Mouse (Mus musculus) ES-Bruce4 (cell line): ENCODE measurements around the gene Clptm1l.

Experiments used
- CTCF ChIP-seq: IDR thresholded peaks from one replicate; pipeline ENCODE4 v1.8.1; 2011; ENCODE audit warnings: low read depth, low read length
- EP300 ChIP-seq: IDR thresholded peaks from 2 replicates; pipeline ENCODE4 v1.6.1; 2011; ENCODE audit warnings: low read depth, low read length; ENCODE audit not compliant: insufficient read depth
- POLR2A ChIP-seq: IDR thresholded peaks from one replicate; pipeline ENCODE4 v1.8.1; 2011; ENCODE audit warnings: low read length; ENCODE audit not compliant: insufficient read depth

GRCm38 (mm10) chr13:73620637-73621036 is 16.8 kb downstream of the Clptm1l start:
- TF ChIP-seq CTCF (peak; percentile 47), POLR2A (no peak), EP300 (no peak)
